Mouse (Mus musculus) neutrophil, adult 83 days (primary cell): ENCODE measurements around the gene Gm8356. TPM values are rescaled to one million over a fixed set of nuclear protein-coding genes. Genes with fewer than 3 reads are reported as not detected.

Source experiments
- total RNA-seq, 2 experiments: library from RNA; stranded (reverse); gene quantifications; one replicate each; pipeline ENCODE4 v1.2.4; 2023

The Gm8356 gene
- total RNA-seq = not detected

GRCm38 (mm10) chr14:6537190-6537589 is at the start of gene Gm8356:
TSS of gene Gm8356 (minus strand) at chr14:6537290.

Other genes starting within 250 kb of the Gm8356 start
- gene Gm21103, start 232.4 kb downstream of the Gm8356 start, total RNA-seq = not detected
- not detected for gene Gm3618, start 193.6 kb downstream of the Gm8356 start, total RNA-seq
- not detected for gene Gm16440, start 147.0 kb downstream of the Gm8356 start, total RNA-seq
- gene Gm3591, start 124.8 kb downstream of the Gm8356 start, total RNA-seq = not detected
- not detected for gene Gm3594, start 92.7 kb downstream of the Gm8356 start, total RNA-seq
- not detected for gene Gm3629, start 53.3 kb upstream of the Gm8356 start, total RNA-seq
- not detected for gene Gm3460, start 85.1 kb upstream of the Gm8356 start, total RNA-seq
- not detected for gene Gm10251, start 146.9 kb upstream of the Gm8356 start, total RNA-seq
- not detected for gene Gm8050, start 183.0 kb upstream of the Gm8356 start, total RNA-seq
- not detected for gene Gm3636, start 205.0 kb upstream of the Gm8356 start, total RNA-seq
- not detected for gene Gm8362, start 237.1 kb upstream of the Gm8356 start, total RNA-seq